Mouse (Mus musculus): ENCODE data around the gene Plet1. TPM values are rescaled to one million over a fixed set of nuclear protein-coding genes. Genes with fewer than 3 reads are reported as not detected.

Gene Plet1
- polyA plus RNA-seq, 1 experiment from 2014 or later = 1.3 TPM

- no peaks in the 10 kb centered on the region for H3K27me3 ChIP-seq (replicated peaks; ENCODE audit: control insufficient read depth, insufficient read depth, low read length)
- H3K27ac ChIP-seq (ENCODE audit: low read length) = peak within 1 kb of the TSS; percentile 88
- H3K9ac ChIP-seq (ENCODE audit: low read depth, low read length) = peak within 1 kb of the TSS; percentile 61
- ATAC-seq = peak; percentile 95
- H3K4me1 ChIP-seq (ENCODE audit: control insufficient read depth, insufficient read depth, low read length) = 0 out of 2 replicates have a peak, but pooled peaks cover 9% of the 10 kb centered on the region
- 24% methylated on average over 12 of the region's 12 CpGs for WGBS
- no peaks in the 10 kb centered on the region for H3K9me3 ChIP-seq (ENCODE audit: control insufficient read depth, low read length)
- peak within 1 kb of the TSS; percentile 32 for H3K4me3 ChIP-seq (ENCODE audit: low read length)
- no peaks in the 10 kb centered on the region for H3K36me3 ChIP-seq (ENCODE audit: control insufficient read depth, insufficient read depth, low read length)
- H3K4me2 ChIP-seq (ENCODE audit: low read depth, low read length) = peak within 1 kb of the TSS; percentile 51
Measured at GRCm38 (mm10) chr9:50554241-50555093, 60.1 kb downstream of the Plet1 start, which contains the start of gene Il18. Gene Il18, plus strand, starts transcription at chr9:50554827.

GRCm38 (mm10) chr9:50555094-50555446 lies 60.7 kb downstream of the Plet1 start, which contains the start of gene Bco2:
Gene Bco2, minus strand, starts transcription at chr9:50555181.
- peak within 1 kb of the TSS; percentile 88 for H3K27ac ChIP-seq (ENCODE audit: low read length)
- H3K27me3 ChIP-seq (replicated peaks; ENCODE audit: control insufficient read depth, insufficient read depth, low read length) = no peaks in the 10 kb centered on the region
- 43% methylated on average over 2 of the region's 2 CpGs for WGBS
- no peaks in the 10 kb centered on the region for H3K36me3 ChIP-seq (ENCODE audit: control insufficient read depth, insufficient read depth, low read length)
- peak; percentile 66 for ATAC-seq
- peak within 1 kb of the TSS; percentile 51 for H3K4me2 ChIP-seq (ENCODE audit: low read depth, low read length)
- peak within 1 kb of the TSS; percentile 32 for H3K4me3 ChIP-seq (ENCODE audit: low read length)
- peak within 1 kb of the TSS; percentile 61 for H3K9ac ChIP-seq (ENCODE audit: low read depth, low read length)
- H3K9me3 ChIP-seq (ENCODE audit: control insufficient read depth, low read length) = no peaks in the 10 kb centered on the region
- H3K4me1 ChIP-seq (ENCODE audit: control insufficient read depth, insufficient read depth, low read length) = 0 out of 2 replicates have a peak, but pooled peaks cover 9% of the 10 kb centered on the region

Other genes starting within 250 kb of the Plet1 start
- gene Rpl10-ps3, start 149.6 kb upstream of the Plet1 start, polyA plus RNA-seq (2015; fragmentation: Nextera tagmentation; extraction: Ambion mirVana) = 232 and 271 TPM in 2 replicates
- gene Pts, start 34.2 kb downstream of the Plet1 start, polyA plus RNA-seq (2015; fragmentation: Nextera tagmentation; extraction: Ambion mirVana) = 106 and 107 TPM in 2 replicates
- gene Il18, start 60.3 kb downstream of the Plet1 start, polyA plus RNA-seq (2015; fragmentation: Nextera tagmentation; extraction: Ambion mirVana) = 23.3 and 35.5 TPM in 2 replicates
- gene Bco2, start 60.7 kb downstream of the Plet1 start, polyA plus RNA-seq (2015; fragmentation: Nextera tagmentation; extraction: Ambion mirVana) = 7.6 and 10.4 TPM in 2 replicates
- gene Tex12, start 66.8 kb downstream of the Plet1 start, polyA plus RNA-seq (2015; fragmentation: Nextera tagmentation; extraction: Ambion mirVana) = 0.23 TPM in 1 of 2 replicates, not detected in the other
- 686 and 728 TPM in 2 replicates for gene Sdhd, start 109.3 kb downstream of the Plet1 start, polyA plus RNA-seq (2015; fragmentation: Nextera tagmentation; extraction: Ambion mirVana)
- 296 and 314 TPM in 2 replicates for gene Timm8b, start 109.4 kb downstream of the Plet1 start, polyA plus RNA-seq (2015; fragmentation: Nextera tagmentation; extraction: Ambion mirVana)
- 2.2 and 2.4 TPM in 2 replicates for gene Pih1d2, start 122.8 kb downstream of the Plet1 start, polyA plus RNA-seq (2015; fragmentation: Nextera tagmentation; extraction: Ambion mirVana)
- gene Nkapd1, start 122.9 kb downstream of the Plet1 start, polyA plus RNA-seq (2015; fragmentation: Nextera tagmentation; extraction: Ambion mirVana) = 13.8 and 17.1 TPM in 2 replicates
- 61.0 and 63.7 TPM in 2 replicates for gene Dlat, start 165.3 kb downstream of the Plet1 start, polyA plus RNA-seq (2015; fragmentation: Nextera tagmentation; extraction: Ambion mirVana)
- 4.8 TPM in 2 replicates for gene Dixdc1, start 245.0 kb downstream of the Plet1 start, polyA plus RNA-seq (2015; fragmentation: Nextera tagmentation; extraction: Ambion mirVana)

Measured in intestine, embryonic 16.5 days (tissue).